Mouse (Mus musculus) liver, embryonic 13.5 days (tissue): ENCODE results near the gene Sh3bgrl3. TPM values are rescaled to one million over a fixed set of nuclear protein-coding genes. Genes with fewer than 3 reads are reported as not detected.
"Not testable (repeated sequence)": the region's sequence is repeated elsewhere in the genome, so short reads cannot be mapped to it uniquely, and the experiment has no call there.

Source experiments
- ATAC-seq: fragments of 200-750 bp; cut with Nextera tagmentation; 2 replicates; pipeline ENCODE4 v1.8.0; 2017; ENCODE audit warnings: low read depth, mild to moderate bottlenecking, moderate number of reproducible peaks, moderate library complexity
- DNase-seq: peaks from one replicate; pipeline ENCODE4 v3.0.0; 2022
- H3K27ac ChIP-seq: fragments of 300-500 bp; sonication (generic); 2 replicates; pipeline ENCODE4 v1.5.1; 2015; ENCODE audit warnings: moderate library complexity, mild to moderate bottlenecking, inconsistent platforms
- H3K27me3 ChIP-seq: fragments of 300-500 bp; sonication (generic); 2 replicates; pipeline ENCODE4 v1.6.1; 2015; ENCODE audit warnings: mild to moderate bottlenecking, inconsistent platforms
- H3K36me3 ChIP-seq: fragments of 300-500 bp; sonication (generic); 2 replicates; pipeline ENCODE4 v1.6.1; 2015; ENCODE audit warnings: mild to moderate bottlenecking, inconsistent platforms
- H3K4me1 ChIP-seq: fragments of 300-500 bp; sonication (generic); replicated peaks from 2 replicates; pipeline ENCODE4 v1.6.1; 2015; ENCODE audit warnings: inconsistent platforms
- H3K4me2 ChIP-seq: fragments of 300-500 bp; sonication (generic); 2 replicates; pipeline ENCODE4 v1.6.1; 2015; ENCODE audit warnings: inconsistent platforms, mild to moderate bottlenecking, moderate library complexity
- H3K4me3 ChIP-seq: fragments of 300-500 bp; sonication (generic); replicated peaks from 2 replicates; pipeline ENCODE4 v1.5.1; 2015; ENCODE audit warnings: mild to moderate bottlenecking, inconsistent platforms
- H3K9ac ChIP-seq: fragments of 300-500 bp; sonication (generic); 2 replicates; pipeline ENCODE4 v1.6.1; 2015; ENCODE audit warnings: mild to moderate bottlenecking, inconsistent platforms
- H3K9me3 ChIP-seq: fragments of 300-500 bp; sonication (generic); replicated peaks from 2 replicates; pipeline ENCODE4 v1.6.1; 2016; ENCODE audit warnings: inconsistent platforms
- WGBS: fragments of 180-500 bp; shearing (Covaris S2); methylation state at CpG from one replicate; pipeline ENCODE4 v1.1.7; 2015; ENCODE audit not compliant: insufficient replicate concordance; 5-methylcytosine and 5-hydroxymethylcytosine counted together
- polyA plus RNA-seq: library from polyadenylated mRNA; unstranded; fragments of >200 nt; fragmentation: Nextera tagmentation; extraction: Ambion mirVana; gene quantifications from 2 replicates; pipeline ENCODE4 v1.2.1, GENCODE M21; 2015

Sh3bgrl3 gene
- polyA plus RNA-seq, 1 experiment from 2014 or later: 171 TPM

- Histone ChIP-seq H3K9me3 (no peaks in the 10 kb centered on the region), H3K4me1 (peaks cover 7% of the 10 kb centered on the region), H3K36me3 (peaks cover 56% of the 10 kb centered on the region), H3K27ac (no peak overlapping the region), H3K27me3 (no peaks in the 10 kb centered on the region), H3K4me2 (no peak overlapping the region), H3K4me3 (no peak overlapping the region), H3K9ac (no peak overlapping the region)
- 81% methylated on average over 6 of the region's 6 CpGs for WGBS
- no peak for ATAC-seq
- no peak for DNase-seq
Measured at GRCm38 (mm10) chr4:134155531-134155930, 26.9 kb upstream of the Sh3bgrl3 start.

DNA sequence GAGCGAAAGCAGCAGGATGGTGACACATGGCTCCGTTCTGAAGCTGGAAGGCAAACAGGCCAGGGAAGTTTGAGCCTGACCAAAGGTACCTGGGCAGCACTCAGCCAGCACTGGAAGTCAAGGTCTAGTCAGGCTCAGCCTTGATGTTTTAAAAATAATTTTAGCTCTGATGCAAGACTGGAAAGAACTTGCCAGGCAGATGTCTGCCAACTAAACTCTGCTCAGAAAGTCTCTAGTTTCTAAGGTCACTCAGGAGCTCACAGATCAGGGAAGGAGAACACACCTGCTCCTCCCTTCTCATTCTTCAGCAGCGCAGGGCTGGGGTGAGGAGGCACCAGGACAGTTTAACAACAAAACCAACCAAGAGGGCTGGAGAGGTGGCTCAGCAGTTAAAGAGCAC lies 25.8 kb upstream of the Sh3bgrl3 start:
- Histone ChIP-seq H3K27ac (no peak overlapping the region), H3K4me2 (no peak overlapping the region), H3K36me3 (peaks cover 67% of the 10 kb centered on the region), H3K9ac (no peak overlapping the region), H3K27me3 (no peaks in the 10 kb centered on the region), H3K4me1 (peaks cover 12% of the 10 kb centered on the region), H3K9me3 (no peaks in the 10 kb centered on the region), H3K4me3 (no peak overlapping the region)
- ATAC-seq: no peak
- 91% methylated on average over 3 of the region's 3 CpGs for WGBS
- no peak for DNase-seq

- H3K27ac ChIP-seq: no peak overlapping the region
- ATAC-seq (no peak), DNase-seq (no peak)
- H3K4me2 ChIP-seq: no peak overlapping the region
- H3K9ac ChIP-seq: no peak overlapping the region
- peaks cover 6% of the 10 kb centered on the region for H3K4me1 ChIP-seq
- peaks cover 74% of the 10 kb centered on the region for H3K36me3 ChIP-seq
- 76% methylated on average over 3 of the region's 3 CpGs for WGBS
- no peaks in the 10 kb centered on the region for H3K27me3 ChIP-seq
- H3K4me3 ChIP-seq: no peak overlapping the region
- no peaks in the 10 kb centered on the region for H3K9me3 ChIP-seq
Measured at GRCm38 (mm10) chr4:134153656-134154055, 25.1 kb upstream of the Sh3bgrl3 start.

- DNase-seq (no peak), ATAC-seq (no peak)
- H3K27me3 ChIP-seq: no peaks in the 10 kb centered on the region
- H3K4me1 ChIP-seq: peaks cover 5% of the 10 kb centered on the region
- no peak overlapping the region for H3K27ac ChIP-seq
- H3K4me3 ChIP-seq: no peak overlapping the region
- WGBS: 78% methylated on average over 3 of the region's 3 CpGs
- H3K9ac ChIP-seq: no peak overlapping the region
- no peaks in the 10 kb centered on the region for H3K9me3 ChIP-seq
- H3K36me3 ChIP-seq: peaks cover 89% of the 10 kb centered on the region
- H3K4me2 ChIP-seq: no peak overlapping the region
Measured at GRCm38 (mm10) chr4:134152112-134152511, 23.5 kb upstream of the Sh3bgrl3 start.

GRCm38 (mm10) chr4:134149389-134149788 lies 20.8 kb upstream of the Sh3bgrl3 start:
- no peak for ATAC-seq
- Histone ChIP-seq H3K4me2 (no peak overlapping the region), H3K27ac (no peak overlapping the region), H3K9ac (no peak overlapping the region), H3K4me3 (no peak overlapping the region), H3K4me1 (peaks cover 5% of the 10 kb centered on the region), H3K9me3 (no peaks in the 10 kb centered on the region), H3K27me3 (no peaks in the 10 kb centered on the region), H3K36me3 (peaks cover 85% of the 10 kb centered on the region)
- WGBS: 76% methylated on average over 4 of the region's 4 CpGs
- DNase-seq: no peak

- not testable (repeated sequence) for H3K4me1 ChIP-seq, H3K4me2 ChIP-seq, DNase-seq, ATAC-seq, H3K4me3 ChIP-seq, H3K9me3 ChIP-seq, H3K27ac ChIP-seq, H3K27me3 ChIP-seq, H3K9ac ChIP-seq
- peaks cover 47% of the 10 kb centered on the region for H3K36me3 ChIP-seq
- 84% methylated on average over 5 of the region's 5 CpGs for WGBS
Measured at GRCm38 (mm10) chr4:134144297-134144696, 15.7 kb upstream of the Sh3bgrl3 start.

DNA sequence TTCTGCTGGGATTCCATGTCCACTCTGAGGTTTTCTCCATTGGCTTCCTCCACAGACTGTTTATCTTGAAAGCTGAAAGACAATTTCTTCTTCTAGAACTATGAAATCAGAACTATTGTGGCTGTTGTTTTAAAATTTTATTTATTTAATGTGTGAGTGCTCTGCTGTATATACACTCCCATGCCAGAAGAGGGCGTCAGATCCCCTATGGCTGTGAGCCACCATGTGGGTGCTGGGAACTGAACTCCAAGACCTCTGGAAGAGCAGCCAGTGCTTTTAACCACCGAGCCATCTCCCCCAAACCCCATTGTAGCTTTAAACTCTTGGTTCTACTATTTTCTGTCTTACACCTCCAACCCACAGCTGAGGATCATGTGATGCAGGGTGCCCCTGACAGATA lies 10.3 kb upstream of the Sh3bgrl3 start:
- no peak for DNase-seq
- Histone ChIP-seq H3K27me3 (no peaks in the 10 kb centered on the region), H3K27ac (no peak overlapping the region), H3K4me3 (no peak overlapping the region), H3K9ac (no peak overlapping the region), H3K36me3 (peaks cover 23% of the 10 kb centered on the region), H3K4me2 (no peak overlapping the region), H3K4me1 (peaks cover 19% of the 10 kb centered on the region), H3K9me3 (no peaks in the 10 kb centered on the region)
- 59% methylated on average over 2 of the region's 2 CpGs for WGBS
- ATAC-seq: no peak

- WGBS: 40% methylated on average over 3 of the region's 3 CpGs
- H3K9me3 ChIP-seq: no peaks in the 10 kb centered on the region
- ATAC-seq (no peak), DNase-seq (no peak)
- no peak overlapping the region for H3K9ac ChIP-seq
- H3K36me3 ChIP-seq: peaks cover 30% of the 10 kb centered on the region
- no peaks in the 10 kb centered on the region for H3K27me3 ChIP-seq
- peaks cover 28% of the 10 kb centered on the region for H3K4me1 ChIP-seq
- H3K27ac ChIP-seq: no peak overlapping the region
- no peak overlapping the region for H3K4me2 ChIP-seq
- H3K4me3 ChIP-seq: no peak overlapping the region
Measured at GRCm38 (mm10) chr4:134136280-134136926, 7.8 kb upstream of the Sh3bgrl3 start.

- 56% methylated on average over 8 of the region's 8 CpGs for WGBS
- H3K9me3 ChIP-seq: no peaks in the 10 kb centered on the region
- DNase-seq (no peak), ATAC-seq (no peak)
- H3K27me3 ChIP-seq: no peaks in the 10 kb centered on the region
- peaks cover 30% of the 10 kb centered on the region for H3K36me3 ChIP-seq
- no peak overlapping the region for H3K4me2 ChIP-seq
- H3K4me1 ChIP-seq: peaks cover 54% of the 10 kb centered on the region
- H3K4me3 ChIP-seq: no peak overlapping the region
- H3K9ac ChIP-seq: no peak overlapping the region
- H3K27ac ChIP-seq: no peak overlapping the region
Measured at GRCm38 (mm10) chr4:134132519-134133095, 4.0 kb upstream of the Sh3bgrl3 start.

DNA sequence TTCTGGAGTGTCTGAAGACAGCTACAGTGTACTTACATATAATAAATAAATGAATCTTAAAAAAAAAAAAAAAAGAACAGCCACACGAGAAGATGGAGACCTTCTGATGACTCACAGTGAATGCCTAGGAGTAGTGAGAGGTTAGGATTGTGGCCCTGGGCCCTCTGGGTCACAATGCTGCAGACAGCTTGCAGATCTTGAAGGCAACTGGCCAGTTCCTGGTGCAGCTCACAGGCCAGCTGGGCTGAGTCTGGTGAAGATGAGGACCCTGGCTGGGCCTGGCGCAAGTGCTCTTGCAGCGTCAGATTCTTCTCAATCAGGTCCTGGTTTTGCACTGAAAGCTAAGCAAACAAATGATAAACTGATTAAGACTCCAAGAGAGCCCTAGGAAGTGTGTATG lies 3.5 kb upstream of the Sh3bgrl3 start:
- Histone ChIP-seq H3K4me3 (no peak overlapping the region), H3K4me2 (no peak overlapping the region), H3K27ac (no peak overlapping the region), H3K4me1 (peaks cover 54% of the 10 kb centered on the region), H3K36me3 (peaks cover 25% of the 10 kb centered on the region), H3K9ac (no peak overlapping the region), H3K27me3 (no peaks in the 10 kb centered on the region), H3K9me3 (no peaks in the 10 kb centered on the region)
- DNase-seq (no peak), ATAC-seq (no peak)
- WGBS: 84% methylated on average over 3 of the region's 3 CpGs

DNA sequence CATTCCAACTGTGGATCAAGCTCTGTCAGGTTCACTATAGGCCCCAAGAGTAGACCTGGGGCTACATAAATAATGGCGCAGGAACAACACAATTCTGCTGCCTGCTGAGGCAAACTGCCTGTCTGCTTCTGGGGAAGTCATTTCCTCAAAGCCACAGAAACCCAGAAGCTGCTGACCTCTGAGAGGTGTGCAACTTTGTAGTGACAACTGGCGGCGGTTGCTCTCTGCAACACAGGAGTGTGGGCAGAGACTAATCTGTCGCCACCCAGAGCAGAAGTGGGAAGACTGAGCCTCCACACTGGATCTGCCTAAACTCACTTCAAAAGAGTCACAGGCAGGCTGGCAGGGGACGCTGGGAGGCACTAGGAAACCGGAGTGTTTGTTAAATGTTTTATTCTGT lies 893 bp upstream of the Sh3bgrl3 start:
- ATAC-seq: no peak
- Histone ChIP-seq H3K4me1 (peaks cover 75% of the 10 kb centered on the region), H3K4me3 (peak overlapping the region; percentile 69), H3K4me2 (peak overlapping the region; percentile 87), H3K9me3 (no peaks in the 10 kb centered on the region), H3K36me3 (peaks cover 22% of the 10 kb centered on the region), H3K27ac (peak overlapping the region; percentile 68), H3K9ac (peak overlapping the region; percentile 77), H3K27me3 (no peaks in the 10 kb centered on the region)
- DNase-seq: no peak
- 17% methylated on average over 6 of the region's 6 CpGs for WGBS

- H3K36me3 ChIP-seq: peaks cover 22% of the 10 kb centered on the region
- no peaks in the 10 kb centered on the region for H3K9me3 ChIP-seq
- peaks cover 80% of the 10 kb centered on the region for H3K4me1 ChIP-seq
- no peaks in the 10 kb centered on the region for H3K27me3 ChIP-seq
- ATAC-seq (peak; percentile 62), DNase-seq (no peak)
- H3K4me2 ChIP-seq: peak overlapping the region; percentile 87
- peak overlapping the region; percentile 77 for H3K9ac ChIP-seq
- under 1% methylated on average over 14 of the region's 14 CpGs for WGBS
- H3K4me3 ChIP-seq: peak overlapping the region; percentile 69
- H3K27ac ChIP-seq: peak overlapping the region; percentile 68
Measured at GRCm38 (mm10) chr4:134128983-134129362, 384 bp upstream of the Sh3bgrl3 start.
